Mouse (Mus musculus) neural tube, embryonic 14.5 days (tissue): ENCODE data around the gene Gm21885. TPM values are rescaled to one million over a fixed set of nuclear protein-coding genes. Genes with fewer than 3 reads are reported as not detected.

Experiments
- ATAC-seq: fragments of 200-750 bp; cut with Nextera tagmentation; 2 replicates; pipeline ENCODE4 v1.8.0; 2017; ENCODE audit warnings: low read depth, mild to moderate bottlenecking, moderate TSS enrichment, moderate library complexity
- H3K27ac ChIP-seq: fragments of 300-500 bp; sonication (generic); 2 replicates; pipeline ENCODE4 v1.5.1; 2014; ENCODE audit warnings: low read depth, mild to moderate bottlenecking, control low read depth, low read length, moderate library complexity, mixed read lengths
- H3K27me3 ChIP-seq: fragments of 300-500 bp; sonication (generic); 2 replicates; pipeline ENCODE4 v1.6.1; 2014; ENCODE audit warnings: low read length; ENCODE audit not compliant: control insufficient read depth, insufficient read depth
- H3K36me3 ChIP-seq: fragments of 300-500 bp; sonication (generic); 2 replicates; pipeline ENCODE4 v1.6.1; 2014; ENCODE audit warnings: low read length, mixed read lengths; ENCODE audit not compliant: control insufficient read depth, insufficient read depth
- H3K4me1 ChIP-seq: fragments of 300-500 bp; sonication (generic); 2 replicates; pipeline ENCODE4 v1.6.1; 2014; ENCODE audit warnings: low read length; ENCODE audit not compliant: control insufficient read depth, insufficient read depth
- H3K4me2 ChIP-seq: fragments of 300-500 bp; sonication (generic); 2 replicates; pipeline ENCODE4 v1.6.1; 2014; ENCODE audit warnings: mild to moderate bottlenecking, low read depth, low read length, control low read depth
- H3K4me3 ChIP-seq: fragments of 300-500 bp; sonication (generic); 2 replicates; pipeline ENCODE4 v1.5.1; 2014; ENCODE audit warnings: low read depth, low read length, control low read depth, mixed read lengths
- H3K9ac ChIP-seq: fragments of 300-500 bp; sonication (generic); replicated peaks from 2 replicates; pipeline ENCODE4 v1.6.1; 2014; ENCODE audit warnings: low read depth, mild to moderate bottlenecking, control low read depth, low read length, mixed read lengths
- H3K9me3 ChIP-seq: fragments of 300-500 bp; sonication (generic); 2 replicates; pipeline ENCODE4 v1.6.1; 2016; ENCODE audit warnings: low read length; ENCODE audit not compliant: control insufficient read depth
- WGBS: fragments of 180-500 bp; shearing (Covaris S2); extraction: QIAGEN DNeasy Blood & Tissue Kit; methylation state at CpG from one replicate; pipeline ENCODE4 v1.1.7; 2014; 5-methylcytosine and 5-hydroxymethylcytosine counted together
- polyA plus RNA-seq: library from polyadenylated mRNA; unstranded; fragments of >200 nt; fragmentation: Nextera tagmentation; extraction: Ambion mirVana; gene quantifications from 2 replicates; pipeline ENCODE4 v1.2.1, GENCODE M21; 2014

Gm21885 gene
- polyA plus RNA-seq, 1 experiment from 2014 or later = not detected

DNA sequence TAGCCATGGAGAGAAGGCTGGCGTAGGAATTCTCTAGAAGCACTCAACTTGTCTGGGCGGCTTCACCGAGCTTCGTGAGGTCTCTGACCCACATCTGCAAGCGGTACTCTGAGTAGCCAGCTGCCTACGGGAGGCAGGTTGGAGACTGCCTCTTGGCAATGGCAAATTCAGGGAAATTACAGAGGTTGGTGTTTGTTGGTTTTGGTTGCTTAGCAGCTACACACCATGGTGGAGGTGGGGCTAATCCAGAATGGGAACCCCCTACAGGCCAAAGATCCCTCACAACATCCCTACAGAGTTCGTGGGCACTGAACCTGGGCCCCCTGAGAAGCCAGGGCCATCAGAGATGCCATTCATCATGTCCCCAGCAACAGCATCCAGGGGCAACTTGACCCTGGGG is 6.4 kb upstream of the Gm21885 start:
- no peak for ATAC-seq
- Histone ChIP-seq H3K36me3 (no peaks in the 10 kb centered on the region), H3K9ac (no peak overlapping the region), H3K27me3 (no peaks in the 10 kb centered on the region), H3K9me3 (no peaks in the 10 kb centered on the region), H3K4me1 (peaks cover 5% of the 10 kb centered on the region), H3K27ac (no peak overlapping the region), H3K4me2 (no peak overlapping the region), H3K4me3 (no peak overlapping the region)
- 84% methylated on average over 7 of the region's 7 CpGs for WGBS

DNA sequence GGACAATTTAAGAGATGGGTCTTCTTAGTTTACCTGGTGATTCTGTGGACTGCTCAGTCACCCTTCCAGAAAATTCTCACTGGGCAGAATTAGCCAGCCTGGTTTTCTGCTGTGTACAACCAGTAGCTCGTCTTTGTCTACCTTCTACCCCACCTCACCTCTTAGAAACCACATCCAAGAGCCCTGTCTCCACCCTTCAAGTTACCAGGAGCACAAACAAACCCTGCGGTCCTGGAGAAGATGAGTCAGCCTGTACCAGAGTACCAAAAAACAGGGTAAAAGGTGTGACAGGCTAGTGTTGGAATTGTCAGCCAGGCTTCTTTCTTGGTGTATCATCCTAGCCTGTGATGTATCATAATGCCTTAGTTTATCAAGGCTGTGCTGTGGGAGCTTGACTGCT is 6.0 kb upstream of the Gm21885 start:
- no peaks in the 10 kb centered on the region for H3K36me3 ChIP-seq
- H3K9ac ChIP-seq = no peak overlapping the region
- no peak overlapping the region for H3K4me2 ChIP-seq
- ATAC-seq = no peak
- no peaks in the 10 kb centered on the region for H3K27me3 ChIP-seq
- H3K27ac ChIP-seq = no peak overlapping the region
- H3K4me1 ChIP-seq = peaks cover 5% of the 10 kb centered on the region
- 85% methylated on average over 2 of the region's 2 CpGs for WGBS
- no peaks in the 10 kb centered on the region for H3K9me3 ChIP-seq
- H3K4me3 ChIP-seq = no peak overlapping the region

DNA sequence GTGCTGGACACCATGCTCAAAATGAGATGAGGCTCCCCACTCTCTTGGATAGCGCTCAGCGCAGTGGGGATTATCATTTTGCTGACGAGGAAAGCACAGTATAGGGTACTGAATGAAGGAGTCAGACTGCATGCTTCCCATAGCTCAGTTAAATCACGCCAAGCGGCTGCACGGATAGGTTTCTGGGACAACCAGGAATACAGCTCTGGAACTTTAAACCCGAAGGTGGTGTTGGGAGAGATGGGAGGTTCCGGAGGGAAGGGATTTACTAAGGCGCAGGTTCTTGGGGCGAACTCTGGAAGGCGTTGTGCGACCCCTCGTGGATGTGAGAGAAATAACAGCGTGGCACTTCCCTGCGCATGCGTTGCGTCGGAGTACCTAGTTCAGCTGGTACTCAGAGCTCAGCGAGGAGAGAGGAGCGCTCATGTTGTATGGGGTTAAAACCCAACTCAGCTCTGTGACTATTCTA is 4.8 kb upstream of the Gm21885 start:
- Histone ChIP-seq H3K9ac (0 out of 2 replicates have a peak overlapping the region, but pooled peaks have one; percentile 37), H3K4me1 (peaks cover 5% of the 10 kb centered on the region), H3K4me3 (peak overlapping the region; percentile 24), H3K4me2 (peak overlapping the region; percentile 51), H3K27ac (0 out of 2 replicates have a peak overlapping the region, but pooled peaks have one; percentile 16), H3K27me3 (no peaks in the 10 kb centered on the region), H3K36me3 (no peaks in the 10 kb centered on the region), H3K9me3 (no peaks in the 10 kb centered on the region)
- WGBS = 8% methylated on average over 20 of the region's 20 CpGs
- ATAC-seq = peak; percentile 90

DNA sequence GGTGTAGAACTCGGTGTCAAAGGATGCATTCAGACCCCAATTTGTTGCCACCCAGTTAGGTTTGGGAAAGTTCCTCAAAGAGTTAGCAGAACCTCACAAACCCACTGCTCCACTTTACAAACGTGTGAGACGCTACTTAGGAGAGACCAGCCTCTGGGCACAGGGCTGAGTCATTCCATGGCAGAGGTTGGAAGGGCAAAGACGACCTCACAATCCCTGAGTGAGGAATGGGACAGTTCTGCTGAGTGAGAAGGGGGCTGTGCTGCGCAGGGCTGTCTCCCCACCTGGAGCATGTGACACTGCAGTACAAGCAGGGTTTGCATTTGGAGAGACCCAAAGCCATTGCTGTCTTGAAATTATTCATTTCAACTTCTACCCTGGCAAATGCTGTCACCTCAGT is 618 bp downstream of the Gm21885 start:
- no peak for ATAC-seq
- no peak overlapping the region for H3K27ac ChIP-seq
- no peak overlapping the region for H3K4me2 ChIP-seq
- no peaks in the 10 kb centered on the region for H3K9me3 ChIP-seq
- H3K9ac ChIP-seq = no peak overlapping the region
- H3K4me3 ChIP-seq = no peak overlapping the region
- no peaks in the 10 kb centered on the region for H3K4me1 ChIP-seq
- H3K36me3 ChIP-seq = peaks cover 9% of the 10 kb centered on the region
- WGBS = 70% methylated on average over 5 of the region's 5 CpGs
- no peaks in the 10 kb centered on the region for H3K27me3 ChIP-seq

DNA sequence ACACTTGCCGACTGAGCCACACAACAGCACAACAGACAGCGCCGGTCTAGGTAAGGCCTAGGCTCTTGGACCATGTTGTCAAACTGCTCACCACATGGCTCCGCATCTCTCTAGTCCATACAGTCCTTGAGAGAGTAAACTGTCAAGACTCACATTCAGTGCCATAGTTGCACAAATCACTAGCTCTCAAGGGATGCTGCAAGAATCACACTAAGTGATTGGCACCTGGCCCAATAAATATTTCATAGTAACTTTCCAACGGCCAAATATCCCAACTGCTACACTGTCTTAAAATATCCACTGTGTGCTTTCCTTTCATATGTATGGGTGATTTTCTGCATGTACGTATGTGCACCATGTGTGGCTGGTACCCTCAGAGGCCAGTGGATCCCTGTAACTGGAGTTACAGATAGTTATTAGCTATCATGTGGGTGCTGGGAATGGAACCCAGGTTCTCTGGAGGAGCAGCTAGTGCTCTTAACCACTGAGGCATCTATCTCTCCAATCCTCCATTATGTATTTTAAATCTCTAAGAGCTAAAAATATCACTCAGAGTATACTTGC is 1.9 kb downstream of the Gm21885 start:
- no peak overlapping the region for H3K4me2 ChIP-seq
- H3K27ac ChIP-seq = no peak overlapping the region
- H3K9ac ChIP-seq = no peak overlapping the region
- no peak overlapping the region for H3K4me3 ChIP-seq
- H3K27me3 ChIP-seq = no peaks in the 10 kb centered on the region
- peaks cover 21% of the 10 kb centered on the region for H3K36me3 ChIP-seq
- no peak for ATAC-seq
- WGBS = 92% methylated on average over 6 of the region's 6 CpGs
- no peaks in the 10 kb centered on the region for H3K9me3 ChIP-seq
- no peaks in the 10 kb centered on the region for H3K4me1 ChIP-seq

DNA sequence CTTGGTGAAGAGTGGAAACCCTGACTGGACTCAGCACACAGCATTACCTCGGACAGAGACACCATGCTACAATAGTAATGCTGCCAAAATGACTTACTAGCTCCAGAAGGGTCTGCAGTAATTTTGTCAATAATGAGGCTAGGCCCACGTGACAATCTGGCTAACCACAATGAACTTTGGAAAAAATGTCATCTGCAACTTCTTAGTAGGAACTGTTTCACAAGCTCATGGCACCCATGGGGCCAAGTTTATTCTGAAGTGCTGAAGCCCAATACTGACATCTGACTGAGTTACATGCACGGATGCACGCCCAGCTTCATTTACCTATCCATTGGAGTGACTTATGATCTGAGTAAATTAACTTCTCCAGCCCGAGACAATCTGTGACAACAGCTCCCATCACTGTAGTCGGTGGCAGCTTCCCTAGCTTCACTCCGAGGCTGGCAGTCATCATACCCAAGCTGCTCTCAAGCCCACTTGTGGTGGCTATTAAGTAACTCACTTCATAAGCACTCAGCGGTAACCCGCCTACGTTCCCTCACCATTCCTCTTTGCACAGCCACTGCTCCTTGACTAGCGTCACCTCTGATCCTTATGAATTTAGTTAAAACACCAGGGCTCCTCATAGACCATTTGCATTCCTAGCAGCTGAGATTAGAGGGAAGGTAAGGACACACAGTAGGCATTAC is 4.4 kb downstream of the Gm21885 start:
- 0 out of 2 replicates have a peak, but pooled peaks have one; percentile 14 for ATAC-seq
- H3K36me3 ChIP-seq = peaks cover 41% of the 10 kb centered on the region
- no peaks in the 10 kb centered on the region for H3K9me3 ChIP-seq
- no peak overlapping the region for H3K9ac ChIP-seq
- no peaks in the 10 kb centered on the region for H3K4me1 ChIP-seq
- no peak overlapping the region for H3K27ac ChIP-seq
- no peak overlapping the region for H3K4me2 ChIP-seq
- 84% methylated on average over 11 of the region's 11 CpGs for WGBS
- H3K27me3 ChIP-seq = no peaks in the 10 kb centered on the region
- no peak overlapping the region for H3K4me3 ChIP-seq

DNA sequence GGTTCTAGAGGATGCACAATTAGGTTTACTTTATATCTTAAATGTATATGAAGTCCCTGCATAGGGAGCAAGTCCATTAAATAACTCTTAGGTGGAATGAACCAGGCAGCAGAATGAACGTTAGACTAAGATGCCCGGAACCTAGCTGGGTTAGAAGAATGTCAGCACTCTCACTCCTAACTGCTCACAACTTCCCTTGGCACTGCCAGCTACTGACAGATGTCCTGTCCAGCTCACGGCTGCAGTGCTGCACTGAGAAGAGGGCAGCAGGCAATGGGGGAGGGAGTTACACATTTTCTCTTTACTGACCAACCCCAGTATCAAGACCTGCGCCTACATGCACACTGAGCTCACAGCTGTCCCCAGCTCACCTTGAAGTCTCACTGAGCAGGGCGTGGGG is 5.4 kb downstream of the Gm21885 start:
- H3K4me3 ChIP-seq = no peak overlapping the region
- H3K4me2 ChIP-seq = no peak overlapping the region
- no peaks in the 10 kb centered on the region for H3K27me3 ChIP-seq
- WGBS = 96% methylated on average over 5 of the region's 5 CpGs
- H3K9ac ChIP-seq = no peak overlapping the region
- H3K4me1 ChIP-seq = no peaks in the 10 kb centered on the region
- no peaks in the 10 kb centered on the region for H3K9me3 ChIP-seq
- H3K36me3 ChIP-seq = peaks cover 50% of the 10 kb centered on the region
- ATAC-seq = no peak
- no peak overlapping the region for H3K27ac ChIP-seq

DNA sequence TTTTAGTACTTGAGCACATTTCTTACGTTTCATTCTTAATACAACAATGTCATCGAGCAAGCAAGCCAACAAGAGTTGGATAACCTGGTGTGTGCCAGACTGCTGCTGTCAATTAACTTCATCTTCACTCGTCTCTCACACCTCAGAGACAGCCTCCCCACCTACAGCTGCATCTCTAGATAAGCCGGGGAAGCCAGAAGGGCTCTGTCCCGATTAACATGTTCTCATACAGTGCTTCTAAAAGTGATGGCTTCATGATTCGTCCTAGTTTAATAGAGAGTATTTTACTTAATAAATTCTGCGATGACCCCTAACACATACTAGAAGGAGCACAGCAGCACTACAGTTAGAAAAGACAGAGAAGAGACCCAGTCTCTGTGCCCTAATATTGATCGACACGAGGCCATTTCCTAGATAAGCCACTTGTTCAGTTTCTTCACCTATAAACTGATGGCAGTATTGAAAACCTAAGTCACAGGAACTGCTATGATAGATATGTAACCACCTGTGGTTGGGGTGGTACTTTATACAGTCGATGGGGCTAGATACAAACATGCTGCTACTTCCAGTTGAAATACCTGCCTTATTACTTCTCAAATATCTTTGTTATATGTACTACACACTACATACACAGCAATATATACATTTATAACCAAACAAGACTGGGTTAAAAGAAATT is 8.5 kb downstream of the Gm21885 start:
- Histone ChIP-seq H3K4me2 (no peak overlapping the region), H3K27me3 (no peaks in the 10 kb centered on the region), H3K4me1 (no peaks in the 10 kb centered on the region), H3K9ac (no peak overlapping the region), H3K9me3 (no peaks in the 10 kb centered on the region), H3K4me3 (no peak overlapping the region), H3K27ac (no peak overlapping the region), H3K36me3 (peaks cover 63% of the 10 kb centered on the region)
- WGBS = 94% methylated on average over 10 of the region's 10 CpGs
- ATAC-seq = no peak
